Mouse (Mus musculus) CH12.LX (cell line): ENCODE data around the gene Csnk1g1.

Experiments
- CTCF ChIP-seq, 2 experiments: IDR thresholded peaks in 1 of 2; conservative IDR thresholded peaks in 1 of 2; 2 replicates each; pipeline ENCODE4 v1.5.1; 2011 to 2012; ENCODE audit warnings: low read depth in 2 of 2, low read length in 2 of 2, improper control_type of control experiment in 1 of 2, inconsistent platforms in 1 of 2, mild to moderate bottlenecking in 1 of 2, moderate library complexity in 1 of 2
- EP300 ChIP-seq: IDR thresholded peaks from 2 replicates; pipeline ENCODE4 v1.6.1; 2011; ENCODE audit warnings: low read length, improper control_type of control experiment
- PAX5 ChIP-seq: IDR thresholded peaks from 2 replicates; pipeline ENCODE4 v1.6.1; 2012; ENCODE audit warnings: low read length, inconsistent platforms, mixed read lengths
- TCF12 ChIP-seq: IDR thresholded peaks from 2 replicates; pipeline ENCODE4 v1.6.1; 2014; ENCODE audit warnings: low read depth, mild to moderate bottlenecking, inconsistent platforms, low read length, improper control_type of control experiment

DNA sequence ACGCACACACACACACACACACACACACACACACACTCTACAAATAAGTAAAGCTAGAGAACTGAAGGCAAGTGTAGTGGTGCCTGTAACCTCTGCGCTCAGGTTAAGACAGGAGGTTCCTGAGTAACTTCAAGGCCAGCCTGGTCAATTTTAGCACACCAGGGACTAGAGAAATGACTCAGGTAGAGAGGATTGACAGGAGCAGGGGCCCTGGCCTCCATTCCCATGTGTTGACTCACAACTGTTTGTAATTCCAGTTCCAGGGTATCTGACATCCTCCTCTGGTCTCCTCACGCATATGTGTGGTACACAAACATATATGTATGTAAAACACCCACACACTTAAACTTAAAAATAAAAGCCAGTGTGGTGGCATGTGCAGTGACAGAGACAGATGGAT, 154.7 kb downstream of the Csnk1g1 start:
- TF ChIP-seq EP300 = no peak
- TF ChIP-seq TCF12 = no peak
- no peak for TF ChIP-seq PAX5
- TF ChIP-seq CTCF (conservative IDR thresholded peaks at IDR 0.05 in 1 of 2, IDR thresholded peaks at IDR 0.05 in 1 of 2; ENCODE audit: low read depth in 2 of 2, low read length in 2 of 2) = no peak
